Mouse (Mus musculus): ENCODE measurements around the gene Vmn1r41. TPM values are rescaled to one million over a fixed set of nuclear protein-coding genes. Genes with fewer than 3 reads are reported as not detected.

The Vmn1r41 gene
- polyA plus RNA-seq (2015; fragmentation: Nextera tagmentation; extraction: Ambion mirVana): not detected in 2 replicates

GRCm38 (mm10) chr6:89740466-89740865 lies at the start of gene Vmn1r41:
Vmn1r41 (plus strand) TSS chr6:89740766.
- no peak within 1 kb of the TSS for H3K9ac ChIP-seq (replicated peaks; ENCODE audit: low read depth, low read length)
- no peak within 1 kb of the TSS for H3K4me2 ChIP-seq (ENCODE audit: low read length)
- H3K27me3 ChIP-seq (replicated peaks; ENCODE audit: control insufficient read depth, insufficient read depth, low read length): no peaks in the 10 kb centered on the region
- no peaks in the 10 kb centered on the region for H3K9me3 ChIP-seq (ENCODE audit: control insufficient read depth, low read length)
- no peak for ATAC-seq
- H3K36me3 ChIP-seq (ENCODE audit: control insufficient read depth, insufficient read depth): no peaks in the 10 kb centered on the region
- no peak within 1 kb of the TSS for H3K27ac ChIP-seq (ENCODE audit: low read length)
- no peak within 1 kb of the TSS for H3K4me3 ChIP-seq (replicated peaks; ENCODE audit: low read length)
- H3K4me1 ChIP-seq (replicated peaks; ENCODE audit: control insufficient read depth, insufficient read depth, low read length): no peaks in the 10 kb centered on the region

GRCm38 (mm10) chr6:89706624-89707023 lies 33.9 kb upstream of the Vmn1r41 start:
- no peak overlapping the region for H3K4me3 ChIP-seq (replicated peaks; ENCODE audit: low read length)
- H3K4me1 ChIP-seq (replicated peaks; ENCODE audit: control insufficient read depth, insufficient read depth, low read length): no peaks in the 10 kb centered on the region
- no peak overlapping the region for H3K27ac ChIP-seq (ENCODE audit: low read length)
- no peak for ATAC-seq
- no peaks in the 10 kb centered on the region for H3K27me3 ChIP-seq (replicated peaks; ENCODE audit: control insufficient read depth, insufficient read depth, low read length)
- H3K9ac ChIP-seq (replicated peaks; ENCODE audit: low read depth, low read length): no peak overlapping the region
- no peaks in the 10 kb centered on the region for H3K36me3 ChIP-seq (ENCODE audit: control insufficient read depth, insufficient read depth)
- H3K4me2 ChIP-seq (ENCODE audit: low read length): no peak overlapping the region
- WGBS: 87% methylated on average over 2 of the region's 2 CpGs
- H3K9me3 ChIP-seq (ENCODE audit: control insufficient read depth, low read length): no peaks in the 10 kb centered on the region

- no peaks in the 10 kb centered on the region for H3K4me1 ChIP-seq (replicated peaks; ENCODE audit: control insufficient read depth, insufficient read depth, low read length)
- no peaks in the 10 kb centered on the region for H3K27me3 ChIP-seq (replicated peaks; ENCODE audit: control insufficient read depth, insufficient read depth, low read length)
- no peak within 1 kb of the TSS for H3K4me2 ChIP-seq (ENCODE audit: low read length)
- H3K4me3 ChIP-seq (replicated peaks; ENCODE audit: low read length): no peak within 1 kb of the TSS
- H3K36me3 ChIP-seq (ENCODE audit: control insufficient read depth, insufficient read depth): no peaks in the 10 kb centered on the region
- H3K27ac ChIP-seq (ENCODE audit: low read length): no peak within 1 kb of the TSS
- ATAC-seq: no peak
- no peaks in the 10 kb centered on the region for H3K9me3 ChIP-seq (ENCODE audit: control insufficient read depth, low read length)
- no peak within 1 kb of the TSS for H3K9ac ChIP-seq (replicated peaks; ENCODE audit: low read depth, low read length)
- WGBS: 91% methylated on average over 4 of the region's 4 CpGs
Observed at GRCm38 (mm10) chr6:89707240-89707639, 33.3 kb upstream of the Vmn1r41 start, which contains the start of gene Vmn1r40. Vmn1r40 (plus strand) TSS chr6:89707540.

GRCm38 (mm10) chr6:89718051-89718450 lies 22.5 kb upstream of the Vmn1r41 start:
- H3K4me2 ChIP-seq (ENCODE audit: low read length): no peak overlapping the region
- H3K4me1 ChIP-seq (replicated peaks; ENCODE audit: control insufficient read depth, insufficient read depth, low read length): no peaks in the 10 kb centered on the region
- no peak overlapping the region for H3K4me3 ChIP-seq (replicated peaks; ENCODE audit: low read length)
- no peak for ATAC-seq
- no peak overlapping the region for H3K9ac ChIP-seq (replicated peaks; ENCODE audit: low read depth, low read length)
- H3K27me3 ChIP-seq (replicated peaks; ENCODE audit: control insufficient read depth, insufficient read depth, low read length): no peaks in the 10 kb centered on the region
- no peak overlapping the region for H3K27ac ChIP-seq (ENCODE audit: low read length)
- H3K9me3 ChIP-seq (ENCODE audit: control insufficient read depth, low read length): no peaks in the 10 kb centered on the region
- H3K36me3 ChIP-seq (ENCODE audit: control insufficient read depth, insufficient read depth): no peaks in the 10 kb centered on the region

- Histone ChIP-seq H3K27ac (ENCODE audit: low read length) (no peak overlapping the region), H3K4me1 (replicated peaks; ENCODE audit: control insufficient read depth, insufficient read depth, low read length) (no peaks in the 10 kb centered on the region), H3K9ac (replicated peaks; ENCODE audit: low read depth, low read length) (no peak overlapping the region), H3K4me3 (replicated peaks; ENCODE audit: low read length) (no peak overlapping the region), H3K36me3 (ENCODE audit: control insufficient read depth, insufficient read depth) (no peaks in the 10 kb centered on the region), H3K4me2 (ENCODE audit: low read length) (no peak overlapping the region), H3K9me3 (ENCODE audit: control insufficient read depth, low read length) (no peaks in the 10 kb centered on the region), H3K27me3 (replicated peaks; ENCODE audit: control insufficient read depth, insufficient read depth, low read length) (no peaks in the 10 kb centered on the region)
- no peak for ATAC-seq
Observed at GRCm38 (mm10) chr6:89742811-89743210, 2.2 kb downstream of the Vmn1r41 start.

GRCm38 (mm10) chr6:89790231-89790630 lies 49.7 kb downstream of the Vmn1r41 start:
- H3K4me1 ChIP-seq (replicated peaks; ENCODE audit: control insufficient read depth, insufficient read depth, low read length): no peaks in the 10 kb centered on the region
- no peaks in the 10 kb centered on the region for H3K9me3 ChIP-seq (ENCODE audit: control insufficient read depth, low read length)
- H3K4me2 ChIP-seq (ENCODE audit: low read length): no peak overlapping the region
- no peak overlapping the region for H3K4me3 ChIP-seq (replicated peaks; ENCODE audit: low read length)
- H3K9ac ChIP-seq (replicated peaks; ENCODE audit: low read depth, low read length): no peak overlapping the region
- no peak overlapping the region for H3K27ac ChIP-seq (ENCODE audit: low read length)
- no peaks in the 10 kb centered on the region for H3K36me3 ChIP-seq (ENCODE audit: control insufficient read depth, insufficient read depth)
- ATAC-seq: no peak
- no peaks in the 10 kb centered on the region for H3K27me3 ChIP-seq (replicated peaks; ENCODE audit: control insufficient read depth, insufficient read depth, low read length)

Other genes with a start within 250 kb of the Vmn1r41 start
- gene Chchd6, start 145.1 kb upstream of the Vmn1r41 start, polyA plus RNA-seq (2015; fragmentation: Nextera tagmentation; extraction: Ambion mirVana): 145 and 168 TPM in 2 replicates
- 11.1 and 11.9 TPM in 2 replicates for gene Txnrd3, start 96.8 kb upstream of the Vmn1r41 start, polyA plus RNA-seq (2015; fragmentation: Nextera tagmentation; extraction: Ambion mirVana)
- not detected in 2 replicates for gene Vmn1r40, start 33.2 kb upstream of the Vmn1r41 start, polyA plus RNA-seq (2015; fragmentation: Nextera tagmentation; extraction: Ambion mirVana)
- not detected in 2 replicates for gene Vmn1r42, start 135.6 kb downstream of the Vmn1r41 start, polyA plus RNA-seq (2015; fragmentation: Nextera tagmentation; extraction: Ambion mirVana)
- not detected in 2 replicates for gene Vmn1r43, start 135.6 kb downstream of the Vmn1r41 start, polyA plus RNA-seq (2015; fragmentation: Nextera tagmentation; extraction: Ambion mirVana)
- gene Vmn1r44, start 142.9 kb downstream of the Vmn1r41 start, polyA plus RNA-seq (2015; fragmentation: Nextera tagmentation; extraction: Ambion mirVana): not detected in 2 replicates
- gene Vmn1r45, start 199.8 kb downstream of the Vmn1r41 start, polyA plus RNA-seq (2015; fragmentation: Nextera tagmentation; extraction: Ambion mirVana): not detected in 2 replicates
- gene Vmn1r46, start 228.5 kb downstream of the Vmn1r41 start, polyA plus RNA-seq (2015; fragmentation: Nextera tagmentation; extraction: Ambion mirVana): not detected in 2 replicates

All from forebrain, embryonic 16.5 days (tissue).